In the genomic region with DNA sequence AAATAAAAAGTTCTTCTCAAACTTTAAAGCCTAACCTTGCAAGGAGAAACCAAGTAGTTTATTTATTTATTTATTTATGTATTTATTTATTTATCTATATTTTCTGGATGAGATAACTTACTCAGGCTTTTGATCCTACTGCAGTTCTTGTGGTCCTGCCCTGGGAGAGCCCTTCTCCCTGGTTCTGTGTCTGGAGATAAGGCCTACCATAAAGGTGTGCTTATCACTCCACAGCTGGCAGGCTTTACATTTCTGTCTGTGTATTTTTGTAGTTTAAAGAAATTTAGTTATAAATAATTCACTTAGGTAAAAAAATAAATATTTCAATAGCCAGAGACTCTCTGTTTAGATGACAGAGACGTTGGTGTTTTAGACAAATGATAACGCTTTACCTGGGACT, we compare ENCODE assay signal across 17 mouse cellular contexts.
"Had no signal": no experiment of that assay in that cellular context is flagged by ENCODE, and none has a peak within 500 bp of the region (broad histone marks: within the 10 kb centered on the region; RNA-seq: fewer than 3 reads in every experiment).

No protein-coding gene starts in this region.

- H3K36me3 ChIP-seq: intestine, embryonic 15.5 days; lung, embryonic 15.5 days; midbrain, embryonic 10.5 days; midbrain, embryonic 13.5 days; neural tube, embryonic 12.5 days; neural tube, embryonic 15.5 days had no signal

- DNase-seq: kidney, adult 2 months; kidney, postnatal 25 days; layer of hippocampus, adult 9-11 months; lung, adult 18-20 months; lung, postnatal 10 days; lung, postnatal 36 days; right cerebral cortex, adult 18-20 months; thymus, postnatal 25 days had no signal

- H3K4me3 ChIP-seq: intestine, embryonic 15.5 days; layer of hippocampus, adult 2 months; lung, embryonic 15.5 days; megakaryocyte, embryonic 14.5 days; midbrain, embryonic 10.5 days; midbrain, embryonic 13.5 days; neural tube, embryonic 12.5 days; neural tube, embryonic 15.5 days had no signal

- ATAC-seq: intestine, embryonic 15.5 days; midbrain, embryonic 13.5 days had no signal

- H3K27ac ChIP-seq: intestine, embryonic 15.5 days; kidney, postnatal 0 days; layer of hippocampus, adult 2 months; lung, embryonic 15.5 days; midbrain, embryonic 10.5 days; midbrain, embryonic 13.5 days; neural tube, embryonic 12.5 days; neural tube, embryonic 15.5 days had no signal

- H3K27me3 ChIP-seq: intestine, embryonic 15.5 days; lung, embryonic 15.5 days; megakaryocyte, embryonic 14.5 days; midbrain, embryonic 13.5 days; neural tube, embryonic 12.5 days; neural tube, embryonic 15.5 days had no signal

- H3K9me3 ChIP-seq: intestine, embryonic 15.5 days; lung, embryonic 15.5 days; megakaryocyte, embryonic 14.5 days; midbrain, embryonic 10.5 days; midbrain, embryonic 13.5 days; neural tube, embryonic 12.5 days; neural tube, embryonic 15.5 days had no signal

- H3K9ac ChIP-seq: intestine, embryonic 15.5 days; lung, embryonic 15.5 days; midbrain, embryonic 13.5 days; neural tube, embryonic 12.5 days; neural tube, embryonic 15.5 days had no signal

- H3K4me1 ChIP-seq: intestine, embryonic 15.5 days; lung, embryonic 15.5 days; megakaryocyte, embryonic 14.5 days; neural tube, embryonic 12.5 days had no signal

- H3K4me2 ChIP-seq: intestine, embryonic 15.5 days; lung, embryonic 15.5 days; midbrain, embryonic 13.5 days; neural tube, embryonic 12.5 days; neural tube, embryonic 15.5 days had no signal
